Mouse (Mus musculus) kidney, embryonic 15.5 days (tissue): ENCODE measurements around the gene Hepacam. TPM values are rescaled to one million over a fixed set of nuclear protein-coding genes. Genes with fewer than 3 reads are reported as not detected.

ENCODE experiments used
- ATAC-seq: fragments of 200-750 bp; cut with Nextera tagmentation; replicated peaks from 2 replicates; pipeline ENCODE4 v1.8.0; 2017; ENCODE audit warnings: moderate TSS enrichment; ENCODE audit not compliant: low FRiP score
- H3K27ac ChIP-seq: fragments of 300-500 bp; sonication (generic); 2 replicates; pipeline ENCODE4 v1.5.1; 2015; ENCODE audit warnings: mild to moderate bottlenecking, inconsistent platforms
- H3K27me3 ChIP-seq: fragments of 300-500 bp; sonication (generic); 2 replicates; pipeline ENCODE4 v1.6.1; 2015; ENCODE audit warnings: inconsistent platforms
- H3K36me3 ChIP-seq: fragments of 300-500 bp; sonication (generic); 2 replicates; pipeline ENCODE4 v1.6.1; 2015; ENCODE audit warnings: inconsistent platforms
- H3K4me1 ChIP-seq: fragments of 300-500 bp; sonication (generic); 2 replicates; pipeline ENCODE4 v1.6.1; 2015; ENCODE audit warnings: inconsistent platforms
- H3K4me2 ChIP-seq: fragments of 300-500 bp; sonication (generic); 2 replicates; pipeline ENCODE4 v1.6.1; 2015; ENCODE audit warnings: moderate library complexity, mild to moderate bottlenecking, inconsistent platforms
- H3K4me3 ChIP-seq: fragments of 300-500 bp; sonication (generic); replicated peaks from 2 replicates; pipeline ENCODE4 v1.5.1; 2015; ENCODE audit warnings: mild to moderate bottlenecking, inconsistent platforms
- H3K9ac ChIP-seq: fragments of 300-500 bp; sonication (generic); 2 replicates; pipeline ENCODE4 v1.6.1; 2015; ENCODE audit warnings: mild to moderate bottlenecking, inconsistent platforms
- H3K9me3 ChIP-seq: fragments of 300-500 bp; sonication (generic); replicated peaks from 2 replicates; pipeline ENCODE4 v1.6.1; 2016; ENCODE audit warnings: inconsistent platforms
- WGBS: fragments of 180-500 bp; shearing (Covaris S2); methylation state at CpG from one replicate; pipeline ENCODE4 v1.1.7; 2015; ENCODE audit warnings: mixed read lengths; 5-methylcytosine and 5-hydroxymethylcytosine counted together
- polyA plus RNA-seq: library from polyadenylated mRNA; unstranded; fragments of >200 nt; fragmentation: Nextera tagmentation; extraction: Ambion mirVana; gene quantifications from 2 replicates; pipeline ENCODE4 v1.2.1, GENCODE M21; 2015

Hepacam gene
- polyA plus RNA-seq, 1 experiment from 2014 or later = not detected

- no peak for ATAC-seq
- no peaks in the 10 kb centered on the region for H3K9me3 ChIP-seq
- no peaks in the 10 kb centered on the region for H3K4me1 ChIP-seq
- no peak overlapping the region for H3K27ac ChIP-seq
- no peaks in the 10 kb centered on the region for H3K36me3 ChIP-seq
- H3K4me2 ChIP-seq = no peak overlapping the region
- peaks cover 4% of the 10 kb centered on the region for H3K27me3 ChIP-seq
- H3K9ac ChIP-seq = no peak overlapping the region
- no peak overlapping the region for H3K4me3 ChIP-seq
- 80% methylated on average over 2 of the region's 2 CpGs for WGBS
Measured at GRCm38 (mm10) chr9:37392071-37392470, 24.9 kb downstream of the Hepacam start.

GRCm38 (mm10) chr9:37393482-37394131 is 26.5 kb downstream of the Hepacam start:
- Histone ChIP-seq H3K27ac (no peak overlapping the region), H3K27me3 (no peaks in the 10 kb centered on the region), H3K4me2 (no peak overlapping the region), H3K4me1 (no peaks in the 10 kb centered on the region), H3K9me3 (no peaks in the 10 kb centered on the region), H3K4me3 (no peak overlapping the region), H3K9ac (no peak overlapping the region), H3K36me3 (no peaks in the 10 kb centered on the region)
- ATAC-seq = no peak
- WGBS = 62% methylated on average over 8 of the region's 8 CpGs

DNA sequence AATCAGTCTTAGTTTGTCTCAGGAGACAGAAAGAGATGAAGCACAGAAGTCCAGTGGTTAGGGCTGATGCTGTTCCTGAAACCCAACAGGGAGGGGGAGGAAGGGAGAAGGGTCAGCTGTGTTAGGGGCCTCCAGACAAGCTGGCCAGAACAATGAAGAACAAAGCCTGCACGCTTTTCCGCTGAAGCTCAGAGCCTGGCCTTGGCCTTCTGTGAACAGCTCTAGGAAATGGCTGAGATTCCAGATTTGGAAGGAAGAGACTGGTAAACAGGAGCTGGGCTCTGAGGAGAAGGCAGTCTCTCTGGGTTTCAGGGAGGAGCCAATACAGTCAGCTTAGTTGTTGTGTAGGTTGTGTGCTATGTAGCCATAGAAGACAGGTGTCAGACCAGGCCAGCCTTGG is 33.4 kb downstream of the Hepacam start:
- no peaks in the 10 kb centered on the region for H3K9me3 ChIP-seq
- H3K4me1 ChIP-seq = 0 out of 2 replicates have a peak, but pooled peaks cover 2% of the 10 kb centered on the region
- H3K27ac ChIP-seq = peak overlapping the region; percentile 69
- 82% methylated on average over 2 of the region's 2 CpGs for WGBS
- no peak overlapping the region for H3K4me2 ChIP-seq
- H3K36me3 ChIP-seq = no peaks in the 10 kb centered on the region
- H3K27me3 ChIP-seq = no peaks in the 10 kb centered on the region
- no peak overlapping the region for H3K4me3 ChIP-seq
- H3K9ac ChIP-seq = no peak overlapping the region
- peak; percentile 63; the same call in 1 of the 2 replicates for ATAC-seq

DNA sequence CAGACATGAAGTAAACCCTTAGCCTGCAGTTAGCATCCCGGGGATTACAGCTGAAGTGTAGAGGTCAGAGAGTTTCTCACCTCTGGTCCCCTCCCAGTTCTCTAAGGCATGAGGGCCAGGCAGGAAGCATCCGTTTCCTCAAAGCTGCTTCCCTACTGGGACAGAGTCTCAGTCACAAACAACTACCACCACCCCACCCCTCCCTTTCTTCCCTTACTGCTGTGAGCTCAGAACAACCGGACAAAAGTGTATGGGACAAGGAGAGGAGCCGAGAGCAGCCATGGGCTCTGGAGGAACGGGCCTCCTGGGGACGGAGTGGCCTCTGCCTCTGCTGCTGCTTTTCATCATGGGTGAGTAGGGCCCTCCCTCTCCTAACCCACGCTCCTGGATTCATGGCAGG is 34.7 kb downstream of the Hepacam start, which contains the start of gene Robo4:
Gene Robo4 (plus strand): TSS at position 96 of the 400 bp plus-strand sequence.
- H3K4me2 ChIP-seq = peak within 1 kb of the TSS; percentile 35; the same call in 1 of the 2 replicates
- H3K36me3 ChIP-seq = no peaks in the 10 kb centered on the region
- H3K4me3 ChIP-seq = peak within 1 kb of the TSS; percentile 35
- 10% methylated on average over 7 of the region's 7 CpGs for WGBS
- H3K9ac ChIP-seq = 0 out of 2 replicates have a peak within 1 kb of the TSS, but pooled peaks have one; percentile 21
- no peaks in the 10 kb centered on the region for H3K9me3 ChIP-seq
- ATAC-seq = 0 out of 2 replicates have a peak, but pooled peaks have one; percentile 29
- peak within 1 kb of the TSS; percentile 69 for H3K27ac ChIP-seq
- 0 out of 2 replicates have a peak, but pooled peaks cover 2% of the 10 kb centered on the region for H3K4me1 ChIP-seq
- H3K27me3 ChIP-seq = peaks cover 3% of the 10 kb centered on the region

DNA sequence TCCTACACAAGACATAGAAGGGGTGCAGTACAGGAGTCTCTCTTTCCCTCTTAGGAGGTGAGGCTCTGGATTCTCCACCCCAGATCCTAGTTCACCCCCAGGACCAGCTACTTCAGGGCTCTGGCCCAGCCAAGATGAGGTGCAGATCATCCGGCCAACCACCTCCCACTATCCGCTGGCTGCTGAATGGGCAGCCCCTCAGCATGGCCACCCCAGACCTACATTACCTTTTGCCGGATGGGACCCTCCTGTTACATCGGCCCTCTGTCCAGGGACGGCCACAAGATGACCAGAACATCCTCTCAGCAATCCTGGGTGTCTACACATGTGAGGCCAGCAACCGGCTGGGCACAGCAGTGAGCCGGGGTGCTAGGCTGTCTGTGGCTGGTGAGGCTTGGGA is 35.4 kb downstream of the Hepacam start:
- no peak overlapping the region for H3K27ac ChIP-seq
- H3K36me3 ChIP-seq = no peaks in the 10 kb centered on the region
- ATAC-seq = no peak
- peak overlapping the region; percentile 35 for H3K4me3 ChIP-seq
- 0 out of 2 replicates have a peak, but pooled peaks cover 2% of the 10 kb centered on the region for H3K4me1 ChIP-seq
- WGBS = 88% methylated on average over 7 of the region's 7 CpGs
- peak overlapping the region; percentile 35; the same call in 1 of the 2 replicates for H3K4me2 ChIP-seq
- 0 out of 2 replicates have a peak overlapping the region, but pooled peaks have one; percentile 21 for H3K9ac ChIP-seq
- peaks cover 10% of the 10 kb centered on the region for H3K27me3 ChIP-seq
- no peaks in the 10 kb centered on the region for H3K9me3 ChIP-seq

DNA sequence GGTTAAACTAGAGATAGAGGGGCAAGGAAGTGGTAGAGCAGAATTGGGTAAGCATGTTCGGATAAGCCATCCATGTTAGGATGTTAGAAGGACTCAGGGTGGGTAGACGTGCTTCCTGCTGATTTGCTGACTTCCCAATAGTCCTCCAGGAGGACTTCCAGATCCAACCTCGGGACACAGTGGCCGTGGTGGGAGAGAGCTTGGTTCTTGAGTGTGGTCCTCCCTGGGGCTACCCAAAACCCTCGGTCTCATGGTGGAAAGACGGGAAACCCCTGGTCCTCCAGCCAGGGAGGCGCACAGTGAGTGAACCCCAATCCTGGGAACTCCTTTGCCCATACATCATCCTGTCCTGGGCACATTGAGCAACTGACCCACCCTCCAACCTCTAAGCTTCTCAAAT is 35.9 kb downstream of the Hepacam start:
- H3K9me3 ChIP-seq = no peaks in the 10 kb centered on the region
- peaks cover 6% of the 10 kb centered on the region for H3K4me1 ChIP-seq
- H3K4me3 ChIP-seq = peak overlapping the region; percentile 35
- H3K9ac ChIP-seq = no peak overlapping the region
- H3K4me2 ChIP-seq = peak overlapping the region; percentile 35
- no peaks in the 10 kb centered on the region for H3K36me3 ChIP-seq
- WGBS = 83% methylated on average over 7 of the region's 7 CpGs
- peaks cover 13% of the 10 kb centered on the region for H3K27me3 ChIP-seq
- ATAC-seq = no peak
- H3K27ac ChIP-seq = no peak overlapping the region

DNA sequence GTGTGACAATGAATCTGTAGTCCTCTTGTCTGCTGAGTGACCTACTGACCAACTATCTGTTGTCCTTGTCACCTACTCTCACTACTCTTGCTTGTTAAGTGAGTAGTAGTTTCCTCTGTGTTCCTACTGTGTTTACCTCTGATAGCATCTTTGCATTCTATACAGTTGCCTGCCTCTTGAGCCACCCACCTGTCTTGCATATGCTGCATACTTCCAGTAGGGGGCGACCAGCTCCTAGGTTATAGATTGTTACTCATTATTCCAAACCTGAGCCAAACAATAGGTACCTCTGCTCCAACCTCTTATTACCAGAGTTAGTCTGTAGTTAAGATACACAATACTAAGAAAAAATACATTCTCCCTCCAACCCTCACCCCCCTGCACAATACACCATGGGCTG is 39.2 kb downstream of the Hepacam start:
- no peak for ATAC-seq
- H3K36me3 ChIP-seq = no peaks in the 10 kb centered on the region
- H3K27me3 ChIP-seq = peaks cover 20% of the 10 kb centered on the region
- WGBS = 0% methylated on average over 1 of the region's 1 CpGs
- H3K27ac ChIP-seq = no peak overlapping the region
- peaks cover 7% of the 10 kb centered on the region for H3K4me1 ChIP-seq
- H3K9me3 ChIP-seq = no peaks in the 10 kb centered on the region
- no peak overlapping the region for H3K9ac ChIP-seq
- no peak overlapping the region for H3K4me3 ChIP-seq
- no peak overlapping the region for H3K4me2 ChIP-seq

DNA sequence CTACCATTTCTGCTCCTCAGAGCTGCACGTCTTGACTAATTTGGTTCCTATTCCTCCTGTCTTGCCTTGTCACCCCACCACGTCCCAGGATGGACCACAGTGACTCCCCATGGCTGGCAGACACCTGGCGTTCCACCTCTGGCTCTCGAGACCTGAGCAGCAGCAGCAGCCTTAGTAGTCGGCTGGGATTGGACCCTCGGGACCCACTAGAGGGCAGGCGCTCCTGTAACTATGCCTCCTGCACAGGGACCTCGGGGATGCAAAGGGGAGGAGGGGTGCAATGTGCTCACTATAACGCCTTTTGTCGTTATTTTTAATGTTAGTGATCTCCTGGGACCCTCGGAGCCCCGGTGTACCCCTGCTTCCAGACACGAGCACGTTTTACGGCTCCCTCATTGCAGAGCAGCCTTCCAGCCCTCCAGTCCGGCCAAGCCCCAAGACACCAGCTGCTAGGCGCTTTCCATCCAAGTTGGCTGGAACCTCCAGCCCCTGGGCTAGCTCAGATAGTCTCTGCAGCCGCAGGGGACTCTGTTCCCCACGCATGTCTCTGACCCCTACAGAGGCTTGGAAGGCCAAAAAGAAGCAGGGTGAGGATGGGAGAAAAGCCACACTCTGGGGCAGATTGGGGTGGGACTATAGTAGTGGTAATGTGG is 40.8 kb downstream of the Hepacam start:
- H3K4me2 ChIP-seq = peak overlapping the region; percentile 38
- no peak; the same call in 1 of the 2 replicates for ATAC-seq

GRCm38 (mm10) chr9:37409698-37410445 is 42.7 kb downstream of the Hepacam start:
- Histone ChIP-seq H3K27ac (no peak overlapping the region), H3K9ac (no peak overlapping the region), H3K4me2 (no peak overlapping the region), H3K36me3 (no peaks in the 10 kb centered on the region), H3K4me3 (no peak overlapping the region), H3K27me3 (peaks cover 20% of the 10 kb centered on the region), H3K9me3 (no peaks in the 10 kb centered on the region), H3K4me1 (peaks cover 9% of the 10 kb centered on the region)
- no peak for ATAC-seq
- 65% methylated on average over 8 of the region's 8 CpGs for WGBS

More for the DNA sequence above, 40.8 kb downstream of the Hepacam start:
- 15% methylated on average over 19 of the region's 19 CpGs for WGBS
- Histone ChIP-seq H3K4me1 (peaks cover 8% of the 10 kb centered on the region), H3K36me3 (no peaks in the 10 kb centered on the region), H3K27ac (no peak overlapping the region), H3K9ac (no peak overlapping the region), H3K9me3 (no peaks in the 10 kb centered on the region), H3K4me3 (no peak overlapping the region), H3K27me3 (peaks cover 20% of the 10 kb centered on the region)

- Histone ChIP-seq H3K27ac (no peak overlapping the region), H3K9me3 (no peaks in the 10 kb centered on the region), H3K4me3 (no peak overlapping the region), H3K27me3 (peaks cover 7% of the 10 kb centered on the region; the same call in 1 of the 2 replicates), H3K4me1 (peaks cover 5% of the 10 kb centered on the region), H3K9ac (no peak overlapping the region), H3K4me2 (no peak overlapping the region), H3K36me3 (no peaks in the 10 kb centered on the region)
- 50% methylated on average over 3 of the region's 3 CpGs for WGBS
- ATAC-seq = no peak
Measured at GRCm38 (mm10) chr9:37412989-37413388, 45.8 kb downstream of the Hepacam start.

DNA sequence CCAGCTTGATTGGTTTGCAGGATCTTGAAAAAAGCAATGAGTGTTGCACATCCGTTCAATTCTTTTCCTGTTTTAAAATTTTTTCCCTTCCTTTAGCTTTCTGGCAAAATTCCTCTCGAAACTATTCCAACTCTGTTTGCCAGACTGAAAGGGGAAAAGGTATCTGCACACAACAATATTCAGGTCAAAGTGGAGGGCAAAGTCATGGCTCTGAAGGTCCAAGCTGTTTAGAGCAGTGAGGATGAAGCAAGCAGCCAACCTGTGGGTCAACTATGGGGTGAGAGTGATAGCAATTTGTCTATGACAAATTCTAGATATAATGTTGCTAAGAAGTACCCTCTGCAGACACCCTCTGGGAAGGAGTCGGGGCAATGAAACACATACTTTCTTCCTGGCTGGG is 47.5 kb downstream of the Hepacam start:
- Histone ChIP-seq H3K4me2 (no peak overlapping the region), H3K4me3 (no peak overlapping the region), H3K27me3 (peaks cover 5% of the 10 kb centered on the region; the same call in 1 of the 2 replicates), H3K36me3 (no peaks in the 10 kb centered on the region), H3K9ac (no peak overlapping the region), H3K4me1 (0 out of 2 replicates have a peak, but pooled peaks cover 2% of the 10 kb centered on the region), H3K27ac (no peak overlapping the region), H3K9me3 (no peaks in the 10 kb centered on the region)
- 82% methylated on average over 3 of the region's 3 CpGs for WGBS
- no peak for ATAC-seq

DNA sequence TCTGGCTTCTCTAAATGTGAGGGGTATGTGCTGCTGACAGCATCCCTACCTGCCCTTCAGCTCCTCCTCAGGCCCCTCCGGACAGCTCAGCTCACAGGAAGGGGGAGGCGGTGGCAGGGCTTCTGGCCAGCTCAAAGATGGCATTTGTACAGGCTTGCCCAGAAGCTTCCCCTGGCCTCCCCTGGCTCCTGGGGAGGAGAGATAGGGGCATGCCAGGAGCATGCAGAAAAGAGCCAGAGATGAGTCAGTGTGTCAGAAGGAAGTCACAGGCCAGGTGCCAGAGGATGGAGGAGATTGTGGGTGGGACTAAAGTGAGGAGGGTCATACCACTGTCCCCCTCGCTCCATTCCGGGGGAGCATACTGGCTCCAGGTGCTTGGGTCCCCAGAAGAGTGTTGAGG is 51.6 kb downstream of the Hepacam start:
- no peak overlapping the region for H3K4me2 ChIP-seq
- no peaks in the 10 kb centered on the region for H3K9me3 ChIP-seq
- H3K4me3 ChIP-seq = no peak overlapping the region
- peaks cover 11% of the 10 kb centered on the region for H3K4me1 ChIP-seq
- H3K9ac ChIP-seq = no peak overlapping the region
- H3K36me3 ChIP-seq = no peaks in the 10 kb centered on the region
- H3K27ac ChIP-seq = no peak overlapping the region
- WGBS = 71% methylated on average over 4 of the region's 4 CpGs
- ATAC-seq = no peak
- peaks cover 20% of the 10 kb centered on the region for H3K27me3 ChIP-seq
